Mouse (Mus musculus) midbrain, embryonic 10.5 days (tissue): ENCODE results near the gene LTO1. TPM values are rescaled to one million over a fixed set of nuclear protein-coding genes. Genes with fewer than 3 reads are reported as not detected.
"Not testable (repeated sequence)": the region's sequence is repeated elsewhere in the genome, so short reads cannot be mapped to it uniquely, and the experiment has no call there.

Source experiments
- DNase-seq: peaks from one replicate; pipeline ENCODE4 v3.0.0-alpha.2; 2017; ENCODE audit warnings: low spot score
- H3K27ac ChIP-seq: fragments of 300-500 bp; sonication (generic); replicated peaks from 2 replicates; pipeline ENCODE4 v1.5.1; 2016; ENCODE audit warnings: mild to moderate bottlenecking
- H3K27me3 ChIP-seq: fragments of 300-500 bp; sonication (generic); 2 replicates; pipeline ENCODE4 v1.6.1; 2016; ENCODE audit warnings: low read depth, mild to moderate bottlenecking; ENCODE audit not compliant: poor library complexity, severe bottlenecking
- H3K36me3 ChIP-seq: fragments of 300-500 bp; sonication (generic); 2 replicates; pipeline ENCODE4 v1.6.1; 2016; ENCODE audit warnings: mild to moderate bottlenecking, moderate library complexity
- H3K4me1 ChIP-seq: fragments of 300-500 bp; sonication (generic); 2 replicates; pipeline ENCODE4 v1.6.1; 2016
- H3K4me3 ChIP-seq: fragments of 300-500 bp; sonication (generic); 2 replicates; pipeline ENCODE4 v1.5.1; 2016; ENCODE audit warnings: mild to moderate bottlenecking, moderate library complexity
- H3K9me3 ChIP-seq: fragments of 300-500 bp; sonication (generic); replicated peaks from 2 replicates; pipeline ENCODE4 v1.6.1; 2016; ENCODE audit warnings: mild to moderate bottlenecking
- WGBS: fragments of 180-500 bp; shearing (Covaris S2); methylation state at CpG from one replicate; pipeline ENCODE4 v1.1.7; 2016; 5-methylcytosine and 5-hydroxymethylcytosine counted together
- polyA plus RNA-seq: library from polyadenylated mRNA; unstranded; fragments of >200 nt; fragmentation: Nextera tagmentation; extraction: Ambion mirVana; gene quantifications from 2 replicates; pipeline ENCODE4 v1.2.1, GENCODE M21; 2016

The LTO1 gene
- polyA plus RNA-seq, 1 experiment from 2014 or later, result 30.7 TPM

DNA sequence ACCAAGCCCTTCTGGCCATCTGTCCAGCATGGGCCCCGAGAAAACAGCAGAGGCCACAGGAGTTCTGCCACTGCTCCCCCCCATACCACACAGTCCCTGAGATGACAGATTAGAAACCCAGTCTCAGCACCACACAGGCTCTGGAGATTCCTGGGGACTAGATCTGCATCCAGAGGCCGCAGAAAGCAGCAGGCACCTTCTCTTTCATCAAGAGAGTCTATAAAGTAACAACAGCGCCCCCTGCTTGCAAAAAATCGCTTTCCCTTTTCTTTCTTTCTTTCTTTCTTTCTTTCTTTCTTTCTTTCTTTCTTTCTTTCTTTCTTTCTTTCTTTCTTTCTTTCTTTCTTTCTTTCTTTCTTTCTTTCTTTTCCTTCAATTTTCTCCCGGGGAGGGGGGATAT, 20.7 kb upstream of the LTO1 start:
- no peaks in the 10 kb centered on the region for H3K9me3 ChIP-seq
- H3K27ac ChIP-seq, result peak overlapping the region; percentile 66
- H3K36me3 ChIP-seq, result peaks cover 9% of the 10 kb centered on the region
- peaks cover 59% of the 10 kb centered on the region for H3K27me3 ChIP-seq
- DNase-seq, result peak; percentile 48
- H3K4me3 ChIP-seq, result peak overlapping the region; percentile 72; the same call in 1 of the 2 replicates
- 3% methylated on average over 5 of the region's 5 CpGs for WGBS
- H3K4me1 ChIP-seq, result peaks cover 63% of the 10 kb centered on the region

DNA sequence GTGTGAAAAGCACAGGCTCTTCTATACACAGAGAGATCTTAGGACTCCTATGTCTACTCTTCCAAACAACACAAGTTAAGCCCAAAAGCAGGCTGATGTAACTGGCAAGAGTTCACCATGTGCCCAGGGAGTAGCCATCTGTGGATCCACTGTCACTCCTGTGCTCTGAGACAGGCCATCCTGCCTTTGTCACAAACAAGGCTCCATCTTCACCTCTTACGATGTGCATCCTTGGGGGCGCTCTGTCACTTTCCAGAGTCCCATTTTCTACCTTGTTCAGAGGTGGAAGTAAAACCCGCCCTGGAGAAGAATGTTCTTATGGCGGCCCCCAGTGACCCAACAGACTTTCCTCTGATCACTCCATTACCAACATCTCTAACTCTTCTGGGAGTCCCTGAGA, 20.2 kb upstream of the LTO1 start:
- H3K27ac ChIP-seq, result peak overlapping the region; percentile 89
- under 1% methylated on average over 4 of the region's 4 CpGs for WGBS

GRCm38 (mm10) chr7:144895305-144896111, 19.4 kb upstream of the LTO1 start:
- WGBS, result under 1% methylated on average over 37 of the region's 37 CpGs
- Histone ChIP-seq H3K27ac (peak overlapping the region; percentile 89), H3K27me3 (peaks cover 56% of the 10 kb centered on the region), H3K4me3 (peak overlapping the region; percentile 72), H3K4me1 (peaks cover 69% of the 10 kb centered on the region), H3K9me3 (no peaks in the 10 kb centered on the region), H3K36me3 (peaks cover 22% of the 10 kb centered on the region)
- DNase-seq, result peak; percentile 87

More for the DNA sequence above, 20.2 kb upstream of the LTO1 start:
- H3K27me3 ChIP-seq, result peaks cover 59% of the 10 kb centered on the region
- H3K36me3 ChIP-seq, result peaks cover 14% of the 10 kb centered on the region
- peak; percentile 42 for DNase-seq
- H3K4me3 ChIP-seq, result peak overlapping the region; percentile 72
- H3K9me3 ChIP-seq, result no peaks in the 10 kb centered on the region
- H3K4me1 ChIP-seq, result peaks cover 63% of the 10 kb centered on the region

DNA sequence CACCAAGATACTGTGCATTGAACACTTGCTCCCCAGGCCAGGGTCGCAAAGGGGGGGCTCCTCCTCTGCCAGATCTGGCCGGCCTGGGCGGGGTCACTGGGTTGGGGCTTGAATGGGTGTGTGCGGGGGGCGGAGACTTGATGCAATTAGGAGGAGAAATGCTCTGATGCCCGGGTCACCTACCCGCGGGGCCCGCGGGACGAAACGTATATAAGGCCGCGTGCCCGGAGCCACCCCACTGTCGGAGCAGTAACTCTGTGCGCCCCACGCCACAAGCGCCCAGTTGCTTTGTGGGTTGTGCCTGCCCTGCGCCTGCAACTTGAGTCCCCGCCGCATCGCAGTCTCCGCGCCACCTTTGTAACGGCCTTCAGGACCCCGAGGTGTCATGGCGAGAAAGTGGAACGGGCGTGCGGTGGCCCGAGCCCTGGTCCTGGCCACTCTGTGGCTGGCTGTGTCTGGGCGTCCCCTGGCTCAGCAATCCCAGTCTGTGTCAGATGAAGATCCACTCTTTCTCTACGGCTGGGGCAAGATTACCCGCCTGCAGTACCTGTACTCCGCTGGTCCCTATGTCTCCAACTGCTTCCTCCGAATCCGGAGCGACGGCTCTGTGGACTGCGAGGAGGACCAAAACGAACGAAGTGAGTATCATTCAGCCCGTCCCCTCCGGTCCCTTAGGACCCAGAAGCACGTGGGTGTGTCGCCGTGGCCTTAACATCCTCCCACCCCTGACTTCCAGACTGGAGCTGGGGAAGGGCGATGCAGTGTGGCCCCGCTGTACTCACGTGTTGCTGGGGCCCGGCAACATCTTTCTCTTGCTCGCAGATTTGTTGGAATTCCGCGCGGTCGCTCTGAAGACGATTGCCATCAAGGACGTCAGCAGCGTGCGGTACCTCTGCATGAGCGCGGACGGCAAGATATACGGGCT, 18.3 kb upstream of the LTO1 start, which contains the start of gene Fgf15:
Gene Fgf15 (plus strand): TSS at position 238 of the 925 bp plus-strand sequence.
- Histone ChIP-seq H3K27ac (peak within 1 kb of the TSS; percentile 89), H3K27me3 (peaks cover 56% of the 10 kb centered on the region), H3K36me3 (peaks cover 31% of the 10 kb centered on the region), H3K4me3 (peak within 1 kb of the TSS; percentile 72), H3K9me3 (no peaks in the 10 kb centered on the region), H3K4me1 (peaks cover 79% of the 10 kb centered on the region)
- WGBS, result under 1% methylated on average over 65 of the region's 65 CpGs
- DNase-seq, result peak; percentile 74

DNA sequence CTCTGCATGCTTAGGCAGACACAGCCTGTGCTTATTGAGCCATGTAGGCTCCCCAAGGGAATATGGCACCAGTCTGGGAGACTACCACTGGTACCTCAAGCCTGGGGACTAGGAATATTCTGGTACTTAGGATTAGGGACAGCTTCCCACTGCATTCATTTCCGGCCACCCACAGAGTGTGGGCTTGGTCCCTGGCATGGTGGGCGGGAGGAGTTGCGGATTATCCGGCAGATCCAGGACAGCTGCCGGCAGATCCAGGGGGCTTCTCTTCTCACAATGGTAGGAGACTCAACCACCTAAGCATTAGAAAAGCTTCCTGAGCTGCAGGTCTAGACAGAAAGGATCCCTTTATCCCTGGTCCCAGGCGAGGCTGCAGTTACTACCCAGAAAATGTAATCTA, 16.4 kb upstream of the LTO1 start:
- Histone ChIP-seq H3K4me1 (peaks cover 76% of the 10 kb centered on the region), H3K4me3 (peak overlapping the region; percentile 72), H3K27ac (peak overlapping the region; percentile 89), H3K36me3 (peaks cover 43% of the 10 kb centered on the region), H3K9me3 (no peaks in the 10 kb centered on the region), H3K27me3 (peaks cover 56% of the 10 kb centered on the region)
- WGBS, result 11% methylated on average over 6 of the region's 6 CpGs
- DNase-seq, result peak; percentile 50

GRCm38 (mm10) chr7:144905514-144905913, 9.4 kb upstream of the LTO1 start:
- H3K27ac ChIP-seq, H3K4me3 ChIP-seq, H3K27me3 ChIP-seq, DNase-seq, H3K9me3 ChIP-seq: not testable (repeated sequence)
- Histone ChIP-seq H3K4me1 (peaks cover 24% of the 10 kb centered on the region), H3K36me3 (peaks cover 40% of the 10 kb centered on the region)
- WGBS, result 95% methylated on average over 3 of the region's 3 CpGs

- 11% methylated on average over 28 of the region's 28 CpGs for WGBS
- Histone ChIP-seq H3K4me3 (peak overlapping the region; percentile 38), H3K36me3 (peaks cover 29% of the 10 kb centered on the region), H3K27me3 (no peaks in the 10 kb centered on the region; the same call in 1 of the 2 replicates), H3K27ac (no peak overlapping the region; the same call in 1 of the 2 replicates), H3K9me3 (no peaks in the 10 kb centered on the region), H3K4me1 (peaks cover 12% of the 10 kb centered on the region)
- DNase-seq, result peak; percentile 79
Measured at GRCm38 (mm10) chr7:144906708-144907397, 8.0 kb upstream of the LTO1 start.

GRCm38 (mm10) chr7:144907793-144908192, 7.1 kb upstream of the LTO1 start:
- Histone ChIP-seq H3K4me3 (no peak overlapping the region), H3K36me3 (peaks cover 26% of the 10 kb centered on the region), H3K27me3 (no peaks in the 10 kb centered on the region; the same call in 1 of the 2 replicates), H3K27ac (no peak overlapping the region), H3K9me3 (no peaks in the 10 kb centered on the region), H3K4me1 (peaks cover 12% of the 10 kb centered on the region)
- DNase-seq, result no peak
- WGBS, result 22% methylated on average over 8 of the region's 8 CpGs

- WGBS, result 34% methylated on average over 7 of the region's 7 CpGs
- Histone ChIP-seq H3K9me3 (no peaks in the 10 kb centered on the region), H3K27ac (no peak overlapping the region), H3K36me3 (peaks cover 17% of the 10 kb centered on the region), H3K27me3 (no peaks in the 10 kb centered on the region; the same call in 1 of the 2 replicates), H3K4me3 (no peak overlapping the region), H3K4me1 (peaks cover 12% of the 10 kb centered on the region)
- DNase-seq, result no peak
Measured at GRCm38 (mm10) chr7:144908705-144909104, 6.2 kb upstream of the LTO1 start.

DNA sequence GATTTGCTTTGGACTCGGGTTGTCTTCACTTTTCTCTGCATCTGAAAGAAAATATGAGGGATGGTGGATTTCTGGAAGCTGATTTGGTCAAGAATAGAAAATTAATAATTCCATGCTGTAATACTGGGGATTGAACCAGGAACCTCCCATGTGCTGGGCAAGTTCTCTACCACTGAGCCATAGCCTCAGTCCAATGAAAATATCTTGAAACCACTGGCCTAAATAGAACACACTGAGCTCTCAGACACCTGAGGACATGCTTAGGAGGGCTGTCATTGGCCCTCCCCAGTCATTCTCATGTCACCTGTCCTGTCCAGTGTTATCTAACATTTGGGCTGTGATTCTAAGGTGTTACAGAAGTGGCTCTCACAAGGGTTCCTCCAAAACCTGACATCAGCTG, 3.8 kb upstream of the LTO1 start:
- 78% methylated on average over 1 of the region's 1 CpGs for WGBS
- Histone ChIP-seq H3K36me3 (no peaks in the 10 kb centered on the region), H3K27ac (no peak overlapping the region), H3K9me3 (no peaks in the 10 kb centered on the region), H3K4me3 (no peak overlapping the region), H3K27me3 (no peaks in the 10 kb centered on the region; the same call in 1 of the 2 replicates), H3K4me1 (peaks cover 21% of the 10 kb centered on the region)
- DNase-seq, result no peak

GRCm38 (mm10) chr7:144912897-144913296, 2.0 kb upstream of the LTO1 start:
- WGBS, result 80% methylated on average over 4 of the region's 4 CpGs
- Histone ChIP-seq H3K9me3 (no peaks in the 10 kb centered on the region), H3K4me3 (no peak overlapping the region), H3K4me1 (peaks cover 21% of the 10 kb centered on the region), H3K27me3 (no peaks in the 10 kb centered on the region), H3K27ac (no peak overlapping the region), H3K36me3 (peaks cover 10% of the 10 kb centered on the region)
- no peak for DNase-seq

DNA sequence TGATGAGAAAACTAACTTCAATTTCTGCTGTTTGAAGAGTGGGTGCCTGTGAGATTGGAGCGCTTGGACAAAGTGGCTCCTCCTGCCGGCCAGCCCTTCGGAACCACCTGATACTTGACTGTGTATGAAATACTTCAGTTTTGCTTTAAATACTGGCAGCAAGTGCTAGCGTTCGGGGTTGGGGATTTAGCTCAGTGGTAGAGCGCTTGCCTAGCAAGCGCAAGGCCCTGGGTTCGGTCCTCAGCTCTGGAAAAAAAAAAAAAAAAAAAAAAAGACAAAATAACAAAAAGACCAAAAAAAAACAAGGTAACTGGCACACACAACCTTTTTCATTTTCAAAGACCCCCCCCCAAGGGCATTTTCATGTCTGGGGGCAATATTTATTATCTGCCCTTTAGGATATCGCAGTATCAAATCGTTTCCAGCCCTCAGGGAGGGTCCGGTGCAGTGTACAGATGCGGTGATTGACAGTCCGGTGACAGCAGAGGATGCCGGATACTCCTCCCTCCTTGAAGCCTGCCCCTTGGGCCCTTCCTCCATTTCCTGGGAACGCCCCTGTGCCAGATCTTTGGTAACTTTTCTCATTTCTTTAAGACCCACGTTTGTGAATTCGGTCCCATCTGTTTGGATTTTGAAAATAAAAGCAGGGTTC, 478 bp upstream of the LTO1 start:
- WGBS, result 6% methylated on average over 17 of the region's 17 CpGs
- H3K9me3 ChIP-seq, result no peaks in the 10 kb centered on the region
- peaks cover 16% of the 10 kb centered on the region for H3K4me1 ChIP-seq
- H3K36me3 ChIP-seq, result peaks cover 24% of the 10 kb centered on the region
- no peaks in the 10 kb centered on the region for H3K27me3 ChIP-seq
- H3K27ac ChIP-seq, result peak overlapping the region; percentile 87
- no peak for DNase-seq
- peak overlapping the region; percentile 68 for H3K4me3 ChIP-seq
